Mouse (Mus musculus) MEL (cell line): ENCODE measurements around the gene Tnrc18. TPM values are rescaled to one million over a fixed set of nuclear protein-coding genes. Genes with fewer than 3 reads are reported as not detected.

Source experiments
- DNase-seq: peaks from one replicate; pipeline ENCODE4 v3.0.0; 2011; ENCODE audit warnings: low read depth, low spot score
- H3K27ac ChIP-seq: 2 replicates; pipeline ENCODE4 v1.5.1; 2012; ENCODE audit warnings: low read depth, mild to moderate bottlenecking, control low read depth, low read length, moderate library complexity; ENCODE audit not compliant: control insufficient read depth
- H3K27me3 ChIP-seq, 2 experiments: fragments of 150-350 bp in 1 of 2; sonication (generic) in 1 of 2; 2 replicates each; pipeline ENCODE4 v1.6.1; 2012; ENCODE audit warnings: low read length in 2 of 2, mild to moderate bottlenecking in 2 of 2, improper control_type of control experiment in 1 of 2, moderate library complexity in 1 of 2; ENCODE audit not compliant: insufficient read depth in 2 of 2, control insufficient read depth in 1 of 2
- H3K36me3 ChIP-seq, 2 experiments: 2 replicates each; pipeline ENCODE4 v1.6.1; 2012 to 2014; ENCODE audit warnings: low read length in 2 of 2, improper control_type of control experiment in 1 of 2, inconsistent platforms in 1 of 2, mild to moderate bottlenecking in 1 of 2; ENCODE audit not compliant: insufficient read depth in 2 of 2, control insufficient read depth in 1 of 2
- H3K4me1 ChIP-seq, 2 experiments: fragments of 150-350 bp in 1 of 2; sonication (generic) in 1 of 2; 2 replicates each; pipeline ENCODE4 v1.6.1; 2012; ENCODE audit warnings: low read length in 2 of 2, improper control_type of control experiment in 1 of 2, mild to moderate bottlenecking in 1 of 2; ENCODE audit not compliant: insufficient read depth in 2 of 2, control insufficient read depth in 1 of 2
- H3K4me3 ChIP-seq, 2 experiments: fragments of 150-350 bp in 1 of 2; sonication (generic) in 1 of 2; 2 replicates each; pipeline ENCODE4 v1.5.1; 2012; ENCODE audit warnings: low read depth in 2 of 2, low read length in 2 of 2, mild to moderate bottlenecking in 2 of 2, moderate library complexity in 2 of 2, control low read depth in 1 of 2, improper control_type of control experiment in 1 of 2; ENCODE audit not compliant: control insufficient read depth in 1 of 2, insufficient read depth in 1 of 2
- H3K79me2 ChIP-seq: 2 replicates; pipeline ENCODE4 v1.6.1; 2012; ENCODE audit warnings: mild to moderate bottlenecking, low read length, moderate library complexity; ENCODE audit not compliant: control insufficient read depth, poor library complexity, insufficient read depth
- H3K9ac ChIP-seq: 2 replicates; pipeline ENCODE4 v1.6.1; 2012; ENCODE audit warnings: low read depth, mild to moderate bottlenecking, control low read depth, low read length, moderate library complexity; ENCODE audit not compliant: control insufficient read depth, poor library complexity, severe bottlenecking
- H3K9me3 ChIP-seq: fragments of 150-350 bp; sonication (generic); replicated peaks from 2 replicates; pipeline ENCODE4 v1.6.1; 2012; ENCODE audit warnings: mild to moderate bottlenecking, low read length, improper control_type of control experiment, moderate library complexity; ENCODE audit not compliant: insufficient read depth
- BHLHE40 ChIP-seq: IDR thresholded peaks from 2 replicates; pipeline ENCODE4 v1.6.1; 2012; ENCODE audit warnings: low read depth, mild to moderate bottlenecking, inconsistent platforms, low read length, improper control_type of control experiment, borderline replicate concordance
- CHD1 ChIP-seq: IDR thresholded peaks from 2 replicates; pipeline ENCODE4 v1.6.1; 2012; ENCODE audit warnings: low read depth, mild to moderate bottlenecking, inconsistent platforms, low read length, improper control_type of control experiment
- CTCF ChIP-seq, 3 experiments: IDR thresholded peaks in 2 of 3; conservative IDR thresholded peaks in 1 of 3; 2 replicates each; pipeline ENCODE4 v1.5.1; 2011 to 2012; ENCODE audit warnings: low read length in 3 of 3, low read depth in 2 of 3, mild to moderate bottlenecking in 2 of 3, improper control_type of control experiment in 1 of 3, inconsistent platforms in 1 of 3, mixed read lengths in 1 of 3, moderate library complexity in 1 of 3; ENCODE audit not compliant: control insufficient read depth in 1 of 3, insufficient read depth in 1 of 3, poor library complexity in 1 of 3, severe bottlenecking in 1 of 3
- ELF1 ChIP-seq: IDR thresholded peaks from 2 replicates; pipeline ENCODE4 v1.6.1; 2014; ENCODE audit warnings: low read depth, mild to moderate bottlenecking, inconsistent platforms, low read length, improper control_type of control experiment, moderate library complexity
- JUND ChIP-seq: IDR thresholded peaks from 2 replicates; pipeline ENCODE4 v1.6.1; 2011; ENCODE audit warnings: low read depth, mild to moderate bottlenecking, improper control_type of control experiment, low read length
- MAFK ChIP-seq: IDR thresholded peaks from 2 replicates; pipeline ENCODE4 v1.6.1; 2011; ENCODE audit warnings: low read depth, mild to moderate bottlenecking, low read length, improper control_type of control experiment, borderline replicate concordance
- MAZ ChIP-seq: IDR thresholded peaks from 2 replicates; pipeline ENCODE4 v1.6.1; 2012; ENCODE audit warnings: low read depth, mild to moderate bottlenecking, inconsistent platforms, low read length, improper control_type of control experiment
- MXI1 ChIP-seq: IDR thresholded peaks from 2 replicates; pipeline ENCODE4 v1.6.1; 2011; ENCODE audit warnings: mild to moderate bottlenecking, low read depth, low read length, improper control_type of control experiment
- MYB ChIP-seq: IDR thresholded peaks from 2 replicates; pipeline ENCODE4 v1.6.1; 2011; ENCODE audit warnings: mild to moderate bottlenecking, low read depth, low read length, improper control_type of control experiment
- MYC ChIP-seq: IDR thresholded peaks from 2 replicates; pipeline ENCODE4 v1.6.1; 2011; ENCODE audit warnings: low read depth, mild to moderate bottlenecking, low read length, improper control_type of control experiment, moderate library complexity
- NELFE ChIP-seq: IDR thresholded peaks from 2 replicates; pipeline ENCODE4 v1.6.1; 2011; ENCODE audit warnings: low read depth, low read length, improper control_type of control experiment
- NRF1 ChIP-seq: IDR thresholded peaks from 2 replicates; pipeline ENCODE4 v1.6.1; 2014; ENCODE audit warnings: low read depth, mild to moderate bottlenecking, inconsistent platforms, low read length, improper control_type of control experiment, moderate library complexity; ENCODE audit not compliant: poor library complexity, insufficient read depth, severe bottlenecking
- POLR2A ChIP-seq, 2 experiments: IDR thresholded peaks; 2 replicates each; pipeline ENCODE4 v1.6.1; 2011 to 2012; ENCODE audit warnings: low read length in 2 of 2, mild to moderate bottlenecking in 2 of 2, control low read depth in 1 of 2, improper control_type of control experiment in 1 of 2, low read depth in 1 of 2, moderate library complexity in 1 of 2; ENCODE audit not compliant: control insufficient read depth in 1 of 2, insufficient read depth in 1 of 2, poor library complexity in 1 of 2
- POLR2AphosphoS2 ChIP-seq: IDR thresholded peaks from 2 replicates; pipeline ENCODE4 v1.6.1; 2011; ENCODE audit warnings: low read length, improper control_type of control experiment
- POLR2AphosphoS5 ChIP-seq: IDR thresholded peaks from 2 replicates; pipeline ENCODE4 v1.6.1; 2012; ENCODE audit warnings: low read depth, borderline replicate concordance, mild to moderate bottlenecking, inconsistent platforms, low read length, moderate library complexity, mixed read lengths
- RCOR1 ChIP-seq: IDR thresholded peaks from 2 replicates; pipeline ENCODE4 v1.6.1; 2012; ENCODE audit warnings: low read depth, mild to moderate bottlenecking, inconsistent platforms, low read length, improper control_type of control experiment
- SIN3A ChIP-seq: IDR thresholded peaks from 2 replicates; pipeline ENCODE4 v1.6.1; 2012; ENCODE audit warnings: low read length, improper control_type of control experiment, inconsistent platforms
- SMC3 ChIP-seq: IDR thresholded peaks from 2 replicates; pipeline ENCODE4 v1.6.1; 2011; ENCODE audit warnings: low read depth, low read length, improper control_type of control experiment
- TAL1 ChIP-seq: IDR thresholded peaks from 2 replicates; pipeline ENCODE4 v1.6.1; 2012; ENCODE audit warnings: mild to moderate bottlenecking, inconsistent platforms, low read length, moderate library complexity, mixed read lengths
- TBP ChIP-seq: IDR thresholded peaks from 2 replicates; pipeline ENCODE4 v1.8.0; 2011; ENCODE audit warnings: low read depth, low read length, improper control_type of control experiment
- UBTF ChIP-seq: IDR thresholded peaks from 2 replicates; pipeline ENCODE4 v1.6.1; 2012; ENCODE audit warnings: low read depth, mild to moderate bottlenecking, inconsistent platforms, low read length, improper control_type of control experiment, moderate library complexity, borderline replicate concordance; ENCODE audit not compliant: insufficient read depth
- USF2 ChIP-seq, 2 experiments: IDR thresholded peaks; 2 replicates each; pipeline ENCODE4 v1.6.1; 2011 to 2012; ENCODE audit warnings: improper control_type of control experiment in 2 of 2, low read length in 2 of 2, borderline replicate concordance in 1 of 2, inconsistent platforms in 1 of 2, low read depth in 1 of 2, mild to moderate bottlenecking in 1 of 2; ENCODE audit not compliant: insufficient read depth in 1 of 2
- ZC3H11A ChIP-seq: IDR thresholded peaks from 2 replicates; pipeline ENCODE4 v1.6.1; 2012; ENCODE audit warnings: low read depth, mild to moderate bottlenecking, inconsistent platforms, low read length, improper control_type of control experiment
- polyA plus RNA-seq, 2 experiments: library from polyadenylated mRNA; stranded (reverse) in 1 of 2; unstranded in 1 of 2; fragments of >175 nt in 1 of 2; fragments of >200 nt in 1 of 2; gene quantifications; 2 replicates each; pipeline versions ENCODE4 v1.2.1 to v1.2.4; 2012; ENCODE audit warnings: low replicate concordance in 2 of 2, low read depth in 1 of 2; ENCODE audit not compliant: insufficient read length in 2 of 2, insufficient read depth in 1 of 2, missing spikeins in 1 of 2
- total RNA-seq: library from RNA; depleted of rRNA; stranded (reverse); fragments of 300-350 nt; gene quantifications from 2 replicates; pipeline ENCODE4 v1.2.3, GENCODE M21; 2012

Gene Tnrc18
- total and polyA plus RNA-seq, 3 experiments, result 0.31 to 3.4 TPM; not detected in 1

DNA sequence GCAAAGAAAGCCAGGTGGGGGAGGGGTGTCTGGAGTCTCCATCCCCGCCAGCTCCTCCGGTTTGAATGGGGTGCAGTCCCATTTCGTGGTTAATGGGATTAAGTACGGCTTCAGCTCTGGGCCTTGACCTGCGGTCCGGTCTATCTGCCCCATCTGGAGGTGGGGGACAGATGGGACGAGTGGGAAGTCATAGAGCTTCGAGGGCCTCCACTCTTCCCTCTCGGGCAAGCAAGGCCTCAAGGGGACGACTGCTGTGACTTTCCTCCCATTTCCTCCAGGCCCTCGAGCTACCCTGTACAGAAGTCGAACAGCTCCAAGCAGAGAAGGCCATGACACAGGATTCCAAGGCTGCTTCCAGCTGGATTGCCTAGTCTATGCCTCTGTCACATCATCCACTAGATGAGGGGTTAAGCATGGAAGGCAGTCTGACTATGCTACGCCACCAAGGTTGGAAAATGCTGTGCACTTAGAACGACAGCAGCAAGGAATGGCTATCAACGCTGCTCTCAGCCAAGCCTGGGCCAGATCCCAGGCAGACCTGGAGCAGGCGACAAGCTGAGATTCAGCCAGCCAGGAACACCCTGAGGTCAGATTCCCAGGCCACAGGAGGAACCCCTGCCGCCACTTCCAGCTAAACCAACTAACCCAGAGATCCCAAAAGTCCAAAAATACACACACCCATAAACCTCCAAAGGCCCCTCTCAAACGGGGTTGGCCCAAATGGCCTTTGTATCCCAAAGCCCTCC, 4.3 kb downstream of the Tnrc18 start:
- Histone ChIP-seq H3K36me3 (no peaks in the 10 kb centered on the region), H3K9me3 (no peaks in the 10 kb centered on the region), H3K9ac (no peak overlapping the region), H3K27ac (no peak overlapping the region), H3K79me2 (no peaks in the 10 kb centered on the region; the same call in 1 of the 2 replicates), H3K27me3 (no peaks in the 10 kb centered on the region), H3K4me3 (no peak overlapping the region), H3K4me1 (no peaks in the 10 kb centered on the region)
- TF ChIP-seq TBP (no peak), TAL1 (no peak), POLR2AphosphoS5 (no peak), BHLHE40 (no peak)
- no peak for DNase-seq

DNA sequence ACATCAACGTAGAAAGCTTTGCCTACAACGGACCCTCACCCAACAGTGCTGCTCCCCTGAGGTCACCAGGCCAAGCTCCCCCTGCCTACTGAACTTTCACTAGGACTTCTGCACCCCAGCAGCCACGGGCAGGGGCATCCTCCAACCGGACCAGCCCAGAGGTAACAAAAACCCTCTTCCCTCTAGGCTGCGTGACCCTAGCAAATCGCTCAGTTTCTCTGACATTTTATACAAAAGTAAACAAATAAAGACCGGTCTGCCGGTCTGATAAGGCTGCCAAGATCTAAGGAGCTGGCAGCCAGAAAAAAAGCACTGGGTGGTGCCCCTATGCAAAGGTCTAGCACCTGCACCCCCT, 4.9 kb downstream of the Tnrc18 start:
- Histone ChIP-seq H3K27ac (no peak overlapping the region), H3K9ac (no peak overlapping the region), H3K4me3 (no peak overlapping the region), H3K36me3 (no peaks in the 10 kb centered on the region), H3K27me3 (no peaks in the 10 kb centered on the region), H3K9me3 (no peaks in the 10 kb centered on the region), H3K4me1 (no peaks in the 10 kb centered on the region), H3K79me2 (no peaks in the 10 kb centered on the region; the same call in 1 of the 2 replicates)
- TF ChIP-seq SIN3A (no peak), MYC (no peak), POLR2AphosphoS2 (no peak), POLR2AphosphoS5 (no peak), MAFK (no peak), UBTF (no peak), MAZ (no peak), JUND (no peak), NRF1 (no peak), CTCF (IDR thresholded peaks at IDR 0.05 in 2 of 3, conservative IDR thresholded peaks at IDR 0.05 in 1 of 3; ENCODE audit: control insufficient read depth in 1 of 3, insufficient read depth in 1 of 3, low read depth in 2 of 3, low read length in 3 of 3, poor library complexity in 1 of 3, severe bottlenecking in 1 of 3) (no peak)
- DNase-seq, result no peak

- TF ChIP-seq NELFE, result no peak
- no peak for TF ChIP-seq POLR2A (IDR thresholded peaks at IDR 0.05; ENCODE audit: control insufficient read depth in 1 of 2, insufficient read depth in 1 of 2, low read depth in 1 of 2, low read length in 2 of 2, poor library complexity in 1 of 2)
- no peak for TF ChIP-seq SMC3
- TF ChIP-seq ZC3H11A, result no peak
- no peak for TF ChIP-seq MYB
- no peak for TF ChIP-seq USF2 (IDR thresholded peaks at IDR 0.05; ENCODE audit: borderline replicate concordance in 1 of 2, insufficient read depth in 1 of 2, low read depth in 1 of 2, low read length in 2 of 2)
- TF ChIP-seq CHD1, result no peak
- no peak for TF ChIP-seq MXI1
- no peak for TF ChIP-seq MAFK
- TF ChIP-seq ELF1, result no peak
- no peak for TF ChIP-seq RCOR1
- no peak overlapping the region for H3K9ac ChIP-seq
- no peak for DNase-seq
- H3K36me3 ChIP-seq, result no peaks in the 10 kb centered on the region
- H3K27ac ChIP-seq, result no peak overlapping the region
- no peak overlapping the region for H3K4me3 ChIP-seq
- H3K9me3 ChIP-seq, result no peaks in the 10 kb centered on the region
- H3K27me3 ChIP-seq, result no peaks in the 10 kb centered on the region
- no peaks in the 10 kb centered on the region; the same call in 1 of the 2 replicates for H3K79me2 ChIP-seq
- no peaks in the 10 kb centered on the region for H3K4me1 ChIP-seq
Measured at GRCm38 (mm10) chr5:142811870-142812443, 5.5 kb downstream of the Tnrc18 start.
